Mouse (Mus musculus): ENCODE measurements at regions not wholly inside any gene's neighbourhood (a gene's known extent, or its start where the extent isn't known, plus 50 kb on each side); places are given as distances from the start of the nearest gene placed in this dataset.
A peak's percentile ranks its signal among the peaks of the same experiment; 100 is the strongest.

- DNase-seq (ENCODE audit: low read depth, low spot score): no peak
These were observed 215.4 kb upstream of the Tbl1xr1 start for GRCm38 (mm10) chr3:21860915-21861635.

- DNase-seq (ENCODE audit: low read depth, low spot score): no peak
These were observed 214.8 kb upstream of the Tbl1xr1 start for GRCm38 (mm10) chr3:21861636-21861970.

DNA sequence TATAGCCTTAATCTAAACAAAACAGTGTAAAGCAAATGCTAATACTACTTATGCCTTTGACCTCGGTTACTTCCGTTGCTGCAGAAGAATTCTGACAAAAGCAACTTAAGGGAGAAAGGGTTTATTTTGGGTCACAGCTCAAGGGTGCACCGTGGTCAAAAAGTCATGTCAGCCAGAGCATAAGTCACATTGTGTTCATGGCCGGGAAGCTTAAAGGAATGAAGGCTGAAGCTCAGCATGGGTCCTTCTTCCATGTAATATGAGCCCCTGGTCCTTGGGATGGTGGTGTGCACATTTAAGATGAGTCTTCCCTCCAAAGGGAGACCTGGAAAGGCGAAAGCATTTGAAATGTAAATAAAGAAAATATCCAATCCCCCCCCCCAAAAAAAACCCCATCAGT, 212.1 kb upstream of the Tbl1xr1 start:
- peak; percentile 78 for DNase-seq (ENCODE audit: low read depth, low spot score)

DNA sequence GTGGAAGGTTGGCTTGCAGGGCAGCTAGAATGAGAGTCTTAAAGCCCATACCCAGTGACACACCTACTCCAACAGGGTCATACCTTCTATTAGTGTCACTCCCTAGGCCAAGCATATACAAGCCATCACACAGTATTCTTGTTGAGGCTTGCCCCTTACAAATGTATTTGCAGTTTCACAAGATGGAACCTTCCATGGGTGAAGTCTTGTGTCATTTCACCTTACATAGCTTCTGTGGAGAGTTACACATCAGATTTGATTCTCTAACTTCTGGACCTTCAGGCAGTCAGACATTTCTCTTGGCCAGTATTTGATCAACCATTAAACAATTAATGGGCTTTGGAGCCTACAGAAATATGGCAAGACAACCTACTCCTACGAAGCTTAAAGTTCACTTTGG, 210.6 kb upstream of the Tbl1xr1 start:
- no peak for DNase-seq (ENCODE audit: low read depth, low spot score)

- no peak for DNase-seq (ENCODE audit: low read depth, low spot score)
These were observed 198.1 kb upstream of the Tbl1xr1 start for GRCm38 (mm10) chr3:21878396-21878795.

- DNase-seq (ENCODE audit: low read depth, low spot score): no peak
These were observed 192.2 kb upstream of the Tbl1xr1 start for GRCm38 (mm10) chr3:21884216-21884615.

- DNase-seq (ENCODE audit: low read depth, low spot score): no peak
These were observed 187.7 kb upstream of the Tbl1xr1 start for GRCm38 (mm10) chr3:21888710-21889109.

DNA sequence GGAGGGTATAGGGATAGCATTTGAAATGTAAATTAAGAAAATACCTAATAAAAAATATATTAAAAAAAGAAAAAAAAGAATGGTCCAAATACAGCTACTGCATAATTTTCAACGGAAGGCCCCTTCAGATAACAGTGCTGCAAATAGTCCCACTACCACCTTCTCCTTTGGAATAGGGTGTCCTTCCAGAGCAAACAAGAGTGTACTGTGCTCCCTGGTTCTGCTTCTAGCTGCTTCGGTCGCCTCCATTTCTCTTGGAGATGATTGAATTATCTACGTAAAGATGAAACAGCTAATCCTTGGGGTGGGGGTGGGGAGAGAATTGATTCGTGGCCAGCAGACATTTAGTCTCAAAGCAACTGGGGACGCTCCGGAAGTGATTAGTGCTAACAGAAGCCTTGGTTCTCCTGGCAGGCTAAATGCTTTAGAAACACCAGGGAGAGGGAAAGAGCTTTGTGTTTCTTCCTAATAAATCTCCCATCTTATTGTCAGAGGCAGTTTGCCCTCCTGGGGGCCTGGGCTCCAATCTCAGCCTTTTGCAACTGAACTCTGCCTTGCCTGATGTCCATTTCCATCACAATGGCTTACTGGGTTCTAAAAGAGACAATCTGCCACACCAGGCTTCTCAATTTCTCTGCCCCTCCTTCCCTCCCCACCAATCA, 184.5 kb upstream of the Tbl1xr1 start:
- peak; percentile 99 for DNase-seq (ENCODE audit: low read depth, low spot score)

- DNase-seq (ENCODE audit: low read depth, low spot score): peak; percentile 20
These were observed 183.5 kb upstream of the Tbl1xr1 start for GRCm38 (mm10) chr3:21892864-21893404.

- DNase-seq (ENCODE audit: low read depth, low spot score): no peak
These were observed 180.9 kb upstream of the Tbl1xr1 start for GRCm38 (mm10) chr3:21895551-21895950.

DNA sequence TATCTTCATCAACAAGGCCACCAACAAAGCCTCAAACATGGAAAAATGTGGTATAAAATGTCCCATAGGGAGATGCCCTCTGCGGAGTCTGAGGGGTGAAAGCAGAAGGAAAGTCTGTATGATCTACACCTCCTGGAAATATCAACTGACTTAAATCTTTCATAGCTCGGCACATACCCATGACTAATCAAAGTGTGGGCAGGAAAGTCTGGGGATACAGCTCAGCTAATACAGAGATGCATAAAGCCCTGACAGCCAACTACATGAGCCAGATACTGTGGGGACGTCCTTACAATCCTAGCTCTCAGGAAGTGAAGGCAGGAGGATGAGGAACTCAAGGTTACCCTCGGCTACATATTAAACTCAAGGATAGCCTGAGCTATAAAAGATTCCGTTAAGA, 178.2 kb upstream of the Tbl1xr1 start:
- no peak for DNase-seq (ENCODE audit: low read depth, low spot score)

DNA sequence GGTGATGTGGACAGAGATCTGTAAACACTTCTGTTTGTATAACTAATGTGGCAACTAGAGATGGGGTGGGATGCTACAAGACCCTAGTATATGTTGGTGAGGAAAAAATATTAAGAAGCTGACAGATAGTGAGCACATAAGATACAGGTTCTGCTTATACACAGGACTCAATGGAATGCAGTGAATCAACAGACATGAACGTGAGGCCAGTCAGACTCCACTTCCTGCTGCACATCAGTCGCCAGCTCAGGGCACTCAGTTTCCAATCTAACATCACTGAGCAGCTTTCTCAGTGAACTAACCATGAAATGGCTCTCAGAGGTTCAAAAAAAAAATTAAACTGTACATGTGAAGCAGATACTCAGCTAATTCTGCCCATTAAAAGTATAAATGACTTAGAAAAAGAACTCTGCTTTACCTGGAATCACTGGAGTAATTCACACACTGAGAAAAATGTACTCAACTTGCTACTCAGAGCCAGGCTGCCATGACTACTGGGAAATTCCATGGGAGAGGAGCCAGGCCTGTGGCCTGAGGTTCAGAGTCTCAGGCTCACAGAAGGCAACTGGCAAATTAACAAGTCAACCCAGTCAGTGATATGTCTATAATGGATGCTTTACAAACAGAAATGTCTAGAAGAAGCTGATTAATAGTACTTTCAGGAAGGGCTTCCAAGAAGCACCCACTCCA, 170.9 kb upstream of the Tbl1xr1 start:
- no peak for DNase-seq (ENCODE audit: low read depth, low spot score)

GRCm38 (mm10) chr3:21908828-21909227, 167.6 kb upstream of the Tbl1xr1 start:
- DNase-seq (ENCODE audit: low read depth, low spot score): no peak

- DNase-seq (ENCODE audit: low read depth, low spot score): no peak
These were observed 166.4 kb upstream of the Tbl1xr1 start for GRCm38 (mm10) chr3:21910080-21910479.

GRCm38 (mm10) chr3:21911071-21911470, 165.4 kb upstream of the Tbl1xr1 start:
- no peak for DNase-seq (ENCODE audit: low read depth, low spot score)

GRCm38 (mm10) chr3:21917228-21917910, 159.1 kb upstream of the Tbl1xr1 start:
- DNase-seq (ENCODE audit: low read depth, low spot score): no peak

GRCm38 (mm10) chr3:21918431-21918830, 158.0 kb upstream of the Tbl1xr1 start:
- DNase-seq (ENCODE audit: low read depth, low spot score): no peak

DNA sequence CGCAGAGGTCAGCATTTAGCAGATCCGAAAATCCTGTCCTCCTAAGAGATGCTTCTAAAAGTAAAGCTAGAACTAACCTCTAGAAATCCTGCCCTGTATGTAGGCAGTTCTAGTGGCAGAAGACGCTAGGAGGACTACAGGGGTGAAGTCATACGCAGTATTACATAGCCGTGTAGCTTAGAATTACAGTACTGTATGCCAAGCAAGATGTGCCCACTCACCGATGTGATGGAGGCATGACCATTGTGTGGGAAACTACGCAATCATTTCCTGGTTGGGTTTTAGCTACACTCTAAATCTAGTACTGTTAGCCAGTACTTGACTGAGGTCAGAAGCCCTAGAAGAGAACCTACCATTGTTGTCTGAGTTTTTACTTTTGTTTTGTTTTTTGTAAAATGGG, 156.5 kb upstream of the Tbl1xr1 start:
- no peak for DNase-seq (ENCODE audit: low read depth, low spot score)

DNA sequence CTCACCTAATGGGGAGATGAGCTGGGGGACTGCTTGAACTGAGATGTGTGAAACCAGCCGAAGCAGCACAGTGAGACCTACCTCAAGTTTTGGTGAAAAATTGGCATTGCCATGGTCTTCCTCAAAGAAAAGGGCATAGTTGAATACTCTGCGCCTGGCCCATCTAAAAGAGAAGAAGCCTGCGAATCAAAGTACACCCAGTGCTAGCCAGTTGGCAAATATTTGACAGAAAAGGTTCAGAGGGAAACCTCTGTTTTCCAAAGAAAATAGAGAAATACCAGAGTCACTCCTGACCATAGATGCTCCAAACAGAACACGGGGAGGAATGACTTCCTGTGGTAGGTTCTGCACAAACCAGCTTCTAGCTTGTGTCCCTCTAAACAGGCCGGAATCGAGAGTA, 144.5 kb upstream of the Tbl1xr1 start:
- no peak for DNase-seq (ENCODE audit: low read depth, low spot score)

- peak; percentile 18 for DNase-seq (ENCODE audit: low read depth, low spot score)
These were observed 143.8 kb upstream of the Tbl1xr1 start for GRCm38 (mm10) chr3:21932696-21933095.

DNA sequence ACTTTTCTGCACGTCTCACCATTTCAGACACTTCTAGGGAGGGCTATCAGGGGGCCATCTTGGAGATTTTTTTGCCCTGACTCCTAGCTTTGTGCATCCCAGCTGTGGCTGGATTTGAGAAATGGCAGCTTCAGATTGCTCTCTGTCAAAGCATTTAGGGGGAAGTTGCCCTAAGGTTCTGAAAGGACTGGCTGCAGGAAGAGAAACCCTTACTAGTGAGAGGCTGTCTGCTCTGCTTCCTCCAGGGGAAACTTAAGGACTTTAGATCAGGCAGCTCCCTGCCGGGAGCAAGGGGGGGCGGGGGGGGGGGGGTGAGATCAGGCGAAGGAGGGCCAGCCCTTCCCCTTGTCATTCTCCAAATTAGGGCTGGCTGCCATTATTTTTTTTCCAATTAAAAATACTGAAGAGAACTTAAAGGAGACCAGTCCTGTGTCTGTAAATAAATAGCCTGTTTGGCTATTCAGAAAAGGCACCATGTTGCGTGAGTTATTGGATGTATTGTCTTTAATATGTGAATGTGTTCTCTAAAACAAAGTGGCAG, 141.7 kb upstream of the Tbl1xr1 start:
- peak; percentile 64 for DNase-seq (ENCODE audit: low read depth, low spot score)

Measured in R1 (cell line).